Mouse (Mus musculus): Measurements from ENCODE around the gene Gm1527. TPM values are rescaled to one million over a fixed set of nuclear protein-coding genes. Genes with fewer than 3 reads are reported as not detected.
"Not testable (repeated sequence)": the region's sequence is repeated elsewhere in the genome, so short reads cannot be mapped to it uniquely, and the experiment has no call there.

Gm1527 gene
- not detected in 2 replicates for polyA plus RNA-seq (2016; fragmentation: Nextera tagmentation; extraction: Ambion mirVana)

DNA sequence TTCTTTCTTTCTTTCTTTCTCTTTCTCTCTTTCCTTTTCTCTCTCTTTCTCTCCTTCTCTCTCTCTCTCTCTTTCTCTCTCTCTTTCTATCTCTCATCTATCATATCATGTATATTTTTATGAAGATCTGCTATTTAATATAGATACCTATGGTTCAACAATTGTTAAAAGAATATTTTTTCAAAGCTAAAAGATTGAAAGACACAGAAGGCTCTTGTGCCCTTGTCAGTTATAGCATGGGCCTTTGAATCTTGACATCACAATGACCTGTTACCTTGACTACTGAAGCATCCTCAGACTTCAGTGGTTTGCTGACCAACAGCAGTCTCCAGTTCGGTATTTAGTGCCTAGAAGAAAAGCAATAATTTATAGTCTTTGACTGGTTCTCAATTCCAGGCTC is at the start of gene Gm1527:
Gene Gm1527 (plus strand): TSS at position 301 of the 400 bp plus-strand sequence.
- H3K27ac ChIP-seq, result no peak within 1 kb of the TSS
- no peak within 1 kb of the TSS for H3K4me2 ChIP-seq
- no peak for ATAC-seq

DNA sequence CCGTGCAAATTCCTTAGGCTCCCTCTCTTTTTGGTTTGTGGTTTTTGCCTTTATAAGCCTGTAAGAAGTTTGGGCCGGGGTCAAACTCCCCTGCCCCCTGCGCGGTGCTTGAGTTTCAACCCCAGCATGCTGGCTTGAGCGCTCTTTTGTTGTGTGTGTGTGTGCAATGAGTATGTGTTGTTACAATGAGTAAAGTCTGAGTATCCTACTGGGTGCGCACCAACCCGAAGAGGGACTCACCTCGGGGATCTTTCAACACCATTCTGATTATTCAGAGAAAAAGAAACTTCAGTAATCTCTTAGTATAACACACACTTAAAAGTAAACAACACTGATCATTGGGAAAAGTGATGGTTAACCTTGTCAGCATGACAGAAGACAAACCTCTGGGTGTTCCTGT is 49.2 kb upstream of the Gm1527 start:
- Histone ChIP-seq H3K4me3 (no peak overlapping the region), H3K9me3 (replicated peaks) (no peaks in the 10 kb centered on the region), H3K9ac (no peak overlapping the region), H3K4me1 (no peaks in the 10 kb centered on the region), H3K27me3 (replicated peaks) (no peaks in the 10 kb centered on the region), H3K4me2 (no peak overlapping the region), H3K27ac (no peak overlapping the region), H3K36me3 (no peaks in the 10 kb centered on the region)
- 65% methylated on average over 8 of the region's 8 CpGs for WGBS (ENCODE audit: insufficient replicate concordance)
- ATAC-seq, result no peak

More for the DNA sequence above, at the start of gene Gm1527:
- Histone ChIP-seq H3K9ac (no peak within 1 kb of the TSS), H3K9me3 (replicated peaks) (no peaks in the 10 kb centered on the region), H3K36me3 (no peaks in the 10 kb centered on the region), H3K4me1 (no peaks in the 10 kb centered on the region), H3K27me3 (replicated peaks) (no peaks in the 10 kb centered on the region), H3K4me3 (no peak within 1 kb of the TSS)
- WGBS (ENCODE audit: insufficient replicate concordance), result 46% methylated on average over 1 of the region's 1 CpGs

- no peaks in the 10 kb centered on the region for H3K36me3 ChIP-seq
- no peak overlapping the region for H3K4me2 ChIP-seq
- no peak overlapping the region for H3K9ac ChIP-seq
- no peak overlapping the region for H3K27ac ChIP-seq
- H3K27me3 ChIP-seq (replicated peaks), result no peaks in the 10 kb centered on the region
- ATAC-seq, result no peak
- 0 out of 2 replicates have a peak, but pooled peaks cover 3% of the 10 kb centered on the region for H3K9me3 ChIP-seq (replicated peaks)
- H3K4me1 ChIP-seq, result no peaks in the 10 kb centered on the region
- H3K4me3 ChIP-seq, result no peak overlapping the region
Observed at GRCm38 (mm10) chr3:28847115-28847514, 45.3 kb upstream of the Gm1527 start.

- not testable (repeated sequence) for H3K27ac ChIP-seq; ATAC-seq; H3K4me1 ChIP-seq; H3K9me3 ChIP-seq (replicated peaks); H3K36me3 ChIP-seq; H3K9ac ChIP-seq; H3K4me2 ChIP-seq; H3K27me3 ChIP-seq (replicated peaks); H3K4me3 ChIP-seq
- 77% methylated on average over 3 of the region's 3 CpGs for WGBS (ENCODE audit: insufficient replicate concordance)
Observed at GRCm38 (mm10) chr3:28852174-28852573, 40.2 kb upstream of the Gm1527 start.

- H3K27me3 ChIP-seq (replicated peaks); H3K4me1 ChIP-seq; H3K4me3 ChIP-seq; H3K9ac ChIP-seq; H3K4me2 ChIP-seq; H3K9me3 ChIP-seq (replicated peaks); H3K36me3 ChIP-seq; ATAC-seq; H3K27ac ChIP-seq: not testable (repeated sequence)
Observed at GRCm38 (mm10) chr3:28859630-28860392, 32.6 kb upstream of the Gm1527 start.

- not testable (repeated sequence) for H3K4me3 ChIP-seq; H3K27me3 ChIP-seq (replicated peaks); H3K27ac ChIP-seq; H3K36me3 ChIP-seq; H3K4me2 ChIP-seq; ATAC-seq; H3K9ac ChIP-seq; H3K4me1 ChIP-seq; H3K9me3 ChIP-seq (replicated peaks)
- 39% methylated on average over 6 of the region's 6 CpGs for WGBS (ENCODE audit: insufficient replicate concordance)
Observed at GRCm38 (mm10) chr3:28896966-28897365, 4.5 kb downstream of the Gm1527 start.

DNA sequence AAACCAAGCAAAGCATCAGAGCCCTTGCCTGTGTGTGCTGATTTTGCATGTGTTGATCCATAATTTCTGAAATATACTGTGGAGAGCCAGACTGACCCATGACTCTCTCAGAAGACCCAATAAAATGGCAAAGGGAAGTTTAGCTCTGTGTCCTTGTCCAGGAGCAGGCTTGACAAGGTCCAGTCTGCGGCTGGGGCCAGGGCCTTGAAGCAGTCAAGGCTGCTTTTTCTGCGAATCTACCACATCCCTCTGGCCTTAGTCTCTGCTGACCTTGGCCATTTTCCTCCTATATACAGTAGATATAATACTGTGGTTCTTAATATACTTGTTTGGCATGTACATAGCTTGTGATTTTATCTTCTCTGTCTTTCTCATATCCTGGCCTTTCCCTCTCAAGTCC is 73.5 kb downstream of the Gm1527 start:
- no peak overlapping the region for H3K4me2 ChIP-seq
- H3K9ac ChIP-seq, result no peak overlapping the region
- H3K27ac ChIP-seq, result no peak overlapping the region
- no peaks in the 10 kb centered on the region for H3K27me3 ChIP-seq (replicated peaks)
- no peaks in the 10 kb centered on the region for H3K4me1 ChIP-seq
- no peak for ATAC-seq
- H3K4me3 ChIP-seq, result no peak overlapping the region
- no peaks in the 10 kb centered on the region for H3K9me3 ChIP-seq (replicated peaks)
- H3K36me3 ChIP-seq, result no peaks in the 10 kb centered on the region
- WGBS (ENCODE audit: insufficient replicate concordance), result 71% methylated on average over 2 of the region's 2 CpGs

DNA sequence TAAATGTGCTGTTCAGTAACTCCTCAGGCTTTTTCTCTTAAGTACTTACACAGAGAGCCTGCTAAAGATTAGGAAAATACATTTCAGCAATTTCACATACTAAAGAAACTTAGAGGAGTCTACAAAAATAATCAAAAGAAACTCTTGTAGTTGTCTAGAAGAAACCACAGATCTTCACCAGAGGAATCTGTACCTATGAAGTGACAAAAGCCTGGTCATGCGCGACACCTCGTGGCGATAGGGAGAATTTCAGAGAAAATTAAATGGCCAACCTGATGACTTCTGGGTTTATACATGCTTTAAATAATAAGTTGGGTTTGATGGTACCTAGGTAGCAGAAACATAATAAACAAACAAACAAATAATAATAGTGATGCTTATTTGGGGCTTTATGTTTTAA is 76.4 kb downstream of the Gm1527 start:
- no peak overlapping the region for H3K27ac ChIP-seq
- no peaks in the 10 kb centered on the region for H3K9me3 ChIP-seq (replicated peaks)
- H3K4me2 ChIP-seq, result no peak overlapping the region
- H3K4me1 ChIP-seq, result no peaks in the 10 kb centered on the region
- H3K4me3 ChIP-seq, result no peak overlapping the region
- ATAC-seq, result no peak
- H3K27me3 ChIP-seq (replicated peaks), result no peaks in the 10 kb centered on the region
- 2% methylated on average over 4 of the region's 4 CpGs for WGBS (ENCODE audit: insufficient replicate concordance)
- no peak overlapping the region for H3K9ac ChIP-seq
- H3K36me3 ChIP-seq, result no peaks in the 10 kb centered on the region

Other genes with a start within 250 kb of the Gm1527 start
- gene Slc2a2, start 194.7 kb upstream of the Gm1527 start, polyA plus RNA-seq (2016; fragmentation: Nextera tagmentation; extraction: Ambion mirVana), result 17.7 and 19.5 TPM in 2 replicates
- gene Eif5a2, start 111.3 kb upstream of the Gm1527 start, polyA plus RNA-seq (2016; fragmentation: Nextera tagmentation; extraction: Ambion mirVana), result 9.4 and 9.6 TPM in 2 replicates
- gene Rpl22l1, start 87.2 kb upstream of the Gm1527 start, polyA plus RNA-seq (2016; fragmentation: Nextera tagmentation; extraction: Ambion mirVana), result 416 and 425 TPM in 2 replicates
- 0.07 and 0.12 TPM in 2 replicates for gene Egfem1, start 189.4 kb downstream of the Gm1527 start, polyA plus RNA-seq (2016; fragmentation: Nextera tagmentation; extraction: Ambion mirVana)